Mouse (Mus musculus): ENCODE measurements around the gene Trim72. TPM values are rescaled to one million over a fixed set of nuclear protein-coding genes. Genes with fewer than 3 reads are reported as not detected.
A peak's percentile ranks its signal among the peaks of the same experiment; 100 is the strongest.
"Not testable (repeated sequence)": the region's sequence is repeated elsewhere in the genome, so short reads cannot be mapped to it uniquely, and the experiment has no call there.

The Trim72 gene
- total and polyA plus RNA-seq, 2 experiments from 2014 or later, result 0.77 TPM; not detected in 1

DNA sequence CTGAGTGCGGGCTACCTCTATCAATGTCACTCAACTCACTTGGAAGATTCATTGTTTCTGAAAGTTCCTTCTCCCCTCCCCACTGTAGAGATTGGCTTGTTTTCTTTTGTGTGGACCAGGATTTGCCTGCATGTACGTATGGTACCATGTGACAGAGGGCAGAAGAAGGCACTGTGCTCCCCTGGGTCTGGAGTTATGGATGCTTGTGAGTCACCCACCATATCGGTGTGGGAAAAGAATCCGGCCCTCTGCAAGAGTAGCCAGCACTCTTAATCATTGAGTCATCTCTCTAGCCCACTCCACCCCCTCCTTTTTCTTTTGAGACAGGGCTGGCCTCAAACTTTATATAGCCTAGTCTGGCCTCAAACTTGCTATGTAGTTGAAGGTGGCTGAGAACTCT lies 21.2 kb downstream of the Trim72 start:
- H3K4me2 ChIP-seq (ENCODE audit: low read depth, low read length, poor library complexity, severe bottlenecking), result no peak overlapping the region
- H3K36me3 ChIP-seq (ENCODE audit: insufficient read depth, low read length), result no peaks in the 10 kb centered on the region
- H3K9ac ChIP-seq (replicated peaks; ENCODE audit: low read length, poor library complexity, severe bottlenecking), result no peak overlapping the region
- ATAC-seq (ENCODE audit: low FRiP score) (no peak), DNase-seq (ENCODE audit: low spot score) (no peak)
- no peaks in the 10 kb centered on the region for H3K27me3 ChIP-seq (ENCODE audit: insufficient read depth, low read length)
- H3K27ac ChIP-seq (ENCODE audit: low read depth, low read length), result no peak overlapping the region
- 84% methylated on average over 4 of the region's 4 CpGs for WGBS
- H3K4me3 ChIP-seq (ENCODE audit: low read depth, low read length), result no peak overlapping the region
- no peaks in the 10 kb centered on the region for H3K4me1 ChIP-seq (ENCODE audit: insufficient read depth, low read length)
- TF ChIP-seq CTCF (IDR thresholded peaks at IDR 0.05), result no peak
- H3K9me3 ChIP-seq (ENCODE audit: low read length), result no peaks in the 10 kb centered on the region

DNA sequence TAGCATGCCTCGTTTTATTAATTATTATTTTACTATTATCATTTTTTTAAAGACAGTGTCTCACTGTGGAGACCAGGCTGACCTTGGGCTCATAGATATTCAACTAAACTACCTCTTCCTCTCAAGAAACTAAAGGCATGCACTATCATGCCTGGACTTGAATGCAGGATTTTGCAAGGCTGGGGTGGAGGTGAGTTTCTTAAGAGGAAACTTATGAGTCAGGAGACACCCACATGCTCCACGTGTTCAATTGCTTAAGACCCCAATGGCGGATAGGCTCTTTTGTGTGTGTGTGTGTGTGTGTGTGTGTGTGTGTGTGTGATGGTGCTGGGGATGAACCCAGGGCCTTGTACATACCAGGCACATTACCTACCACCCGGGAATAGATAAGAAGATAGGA lies 21.6 kb downstream of the Trim72 start:
- no peak overlapping the region for H3K9ac ChIP-seq (replicated peaks; ENCODE audit: low read length, poor library complexity, severe bottlenecking)

DNA sequence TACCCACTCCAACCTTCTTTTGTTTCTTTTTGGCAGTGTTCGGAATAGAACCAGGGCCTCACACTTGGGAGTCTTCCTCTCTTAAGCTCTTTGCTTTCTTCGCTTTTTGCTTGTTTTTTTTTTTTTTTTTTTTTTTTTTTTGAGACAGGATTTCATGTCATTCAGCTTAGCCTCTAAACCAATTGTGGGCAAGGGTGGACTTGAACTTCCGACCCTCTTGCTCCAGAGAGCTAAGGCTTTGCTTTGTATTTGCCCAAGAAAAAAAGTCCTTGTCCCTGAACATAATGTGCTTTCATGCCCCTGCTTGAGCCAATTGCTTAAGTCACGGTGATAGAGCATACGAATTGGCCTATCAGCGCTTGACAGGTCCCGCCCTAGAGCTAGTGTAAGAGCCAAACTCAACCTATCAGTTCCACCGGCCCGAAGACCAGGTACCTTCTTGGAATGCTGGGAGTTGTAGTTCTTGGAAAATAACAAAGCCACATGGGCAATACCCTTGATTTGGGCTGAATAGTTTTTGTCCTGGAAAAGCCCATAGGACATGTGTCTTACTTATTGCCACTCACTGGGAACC lies 27.7 kb downstream of the Trim72 start:
- Histone ChIP-seq H3K36me3 (ENCODE audit: insufficient read depth, low read length) (no peaks in the 10 kb centered on the region), H3K27ac (ENCODE audit: low read depth, low read length) (no peak overlapping the region), H3K9me3 (ENCODE audit: low read length) (no peaks in the 10 kb centered on the region), H3K9ac (replicated peaks; ENCODE audit: low read length, poor library complexity, severe bottlenecking) (no peak overlapping the region), H3K4me3 (ENCODE audit: low read depth, low read length) (no peak overlapping the region), H3K4me2 (ENCODE audit: low read depth, low read length, poor library complexity, severe bottlenecking) (no peak overlapping the region), H3K4me1 (ENCODE audit: insufficient read depth, low read length) (no peaks in the 10 kb centered on the region), H3K27me3 (ENCODE audit: insufficient read depth, low read length) (no peaks in the 10 kb centered on the region)
- peak; percentile 73 for DNase-seq (ENCODE audit: low spot score)
- 28% methylated on average over 9 of the region's 9 CpGs for WGBS
- TF ChIP-seq CTCF (IDR thresholded peaks at IDR 0.05), result no peak
- no peak for ATAC-seq (ENCODE audit: low FRiP score)

More for the DNA sequence above, 21.6 kb downstream of the Trim72 start:
- no peaks in the 10 kb centered on the region for H3K9me3 ChIP-seq (ENCODE audit: low read length)
- TF ChIP-seq CTCF (IDR thresholded peaks at IDR 0.05), result no peak
- no peak overlapping the region for H3K27ac ChIP-seq (ENCODE audit: low read depth, low read length)
- H3K4me1 ChIP-seq (ENCODE audit: insufficient read depth, low read length), result no peaks in the 10 kb centered on the region
- H3K4me2 ChIP-seq (ENCODE audit: low read depth, low read length, poor library complexity, severe bottlenecking), result no peak overlapping the region
- H3K4me3 ChIP-seq (ENCODE audit: low read depth, low read length), result no peak overlapping the region
- WGBS, result 79% methylated on average over 4 of the region's 4 CpGs
- DNase-seq (ENCODE audit: low spot score) (no peak), ATAC-seq (ENCODE audit: low FRiP score) (no peak)
- H3K27me3 ChIP-seq (ENCODE audit: insufficient read depth, low read length), result no peaks in the 10 kb centered on the region
- no peaks in the 10 kb centered on the region for H3K36me3 ChIP-seq (ENCODE audit: insufficient read depth, low read length)

DNA sequence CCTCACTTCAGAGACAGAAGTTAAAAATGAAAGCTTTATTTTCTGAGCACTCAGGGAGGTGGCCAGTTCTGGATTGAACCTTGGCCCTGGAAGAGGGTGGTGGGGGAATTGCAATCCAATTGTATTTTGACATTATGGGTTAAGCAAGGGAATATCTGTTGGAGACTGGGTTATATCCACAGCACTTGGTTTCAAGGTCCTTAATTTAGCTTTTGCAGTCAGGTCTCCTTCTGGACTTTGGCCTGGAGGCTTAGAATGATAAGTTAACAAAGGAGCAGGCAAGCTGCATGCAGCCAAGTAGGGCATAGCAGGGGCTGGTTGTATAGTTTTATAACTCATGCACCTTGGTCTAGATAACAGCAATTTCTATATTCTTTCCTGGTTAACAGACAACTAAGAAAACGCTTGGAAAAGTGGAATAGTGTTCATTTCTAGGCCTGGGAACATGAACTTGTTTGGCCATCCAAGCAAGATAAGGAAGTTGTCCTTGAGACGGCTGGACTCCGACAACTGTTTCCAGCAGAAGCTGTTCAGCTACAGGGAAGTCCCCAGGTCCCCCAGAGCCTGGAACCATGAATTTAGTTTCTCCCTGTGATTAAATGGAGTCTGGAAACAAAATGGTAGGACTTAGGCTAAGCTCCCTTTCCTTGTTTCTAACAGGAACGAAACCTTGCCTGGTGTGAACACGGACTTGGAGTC lies 28.7 kb downstream of the Trim72 start:
- 93% methylated on average over 5 of the region's 5 CpGs for WGBS
- TF ChIP-seq CTCF (IDR thresholded peaks at IDR 0.05), result no peak
- ATAC-seq (ENCODE audit: low FRiP score), result no peak

DNA sequence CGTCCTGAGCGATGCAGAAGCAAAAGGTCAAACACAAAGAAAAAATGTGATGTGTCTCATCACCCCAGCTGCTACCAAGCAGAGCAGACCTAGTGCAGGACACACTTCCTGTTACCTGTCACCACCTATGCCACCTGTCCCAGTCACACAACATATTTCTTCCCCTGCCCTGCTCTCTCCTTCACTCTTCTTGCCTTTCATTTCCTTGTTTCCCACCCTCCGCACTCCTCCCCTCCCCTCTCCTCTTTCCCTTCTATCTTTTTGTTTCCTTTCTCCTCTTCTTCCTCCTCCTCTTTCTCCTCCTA lies 29.2 kb downstream of the Trim72 start:
- no peak for DNase-seq (ENCODE audit: low spot score)
- 89% methylated on average over 3 of the region's 3 CpGs for WGBS
- TF ChIP-seq CTCF (IDR thresholded peaks at IDR 0.05), result no peak
- no peak overlapping the region for H3K4me3 ChIP-seq (ENCODE audit: low read depth, low read length)
- ATAC-seq (ENCODE audit: low FRiP score), result no peak
- H3K9me3 ChIP-seq (ENCODE audit: low read length), result no peaks in the 10 kb centered on the region
- no peaks in the 10 kb centered on the region for H3K4me1 ChIP-seq (ENCODE audit: insufficient read depth, low read length)
- no peaks in the 10 kb centered on the region for H3K36me3 ChIP-seq (ENCODE audit: insufficient read depth, low read length)
- H3K27ac ChIP-seq (ENCODE audit: low read depth, low read length), result no peak overlapping the region
- no peak overlapping the region for H3K9ac ChIP-seq (replicated peaks; ENCODE audit: low read length, poor library complexity, severe bottlenecking)
- no peak overlapping the region for H3K4me2 ChIP-seq (ENCODE audit: low read depth, low read length, poor library complexity, severe bottlenecking)
- H3K27me3 ChIP-seq (ENCODE audit: insufficient read depth, low read length), result no peaks in the 10 kb centered on the region

More for the DNA sequence above, 28.7 kb downstream of the Trim72 start:
- DNase-seq (ENCODE audit: low spot score), result no peak
- Histone ChIP-seq H3K27me3 (ENCODE audit: insufficient read depth, low read length) (no peaks in the 10 kb centered on the region), H3K9me3 (ENCODE audit: low read length) (no peaks in the 10 kb centered on the region), H3K36me3 (ENCODE audit: insufficient read depth, low read length) (no peaks in the 10 kb centered on the region), H3K4me1 (ENCODE audit: insufficient read depth, low read length) (no peaks in the 10 kb centered on the region), H3K4me3 (ENCODE audit: low read depth, low read length) (no peak overlapping the region), H3K4me2 (ENCODE audit: low read depth, low read length, poor library complexity, severe bottlenecking) (no peak overlapping the region), H3K9ac (replicated peaks; ENCODE audit: low read length, poor library complexity, severe bottlenecking) (no peak overlapping the region), H3K27ac (ENCODE audit: low read depth, low read length) (no peak overlapping the region)

DNA sequence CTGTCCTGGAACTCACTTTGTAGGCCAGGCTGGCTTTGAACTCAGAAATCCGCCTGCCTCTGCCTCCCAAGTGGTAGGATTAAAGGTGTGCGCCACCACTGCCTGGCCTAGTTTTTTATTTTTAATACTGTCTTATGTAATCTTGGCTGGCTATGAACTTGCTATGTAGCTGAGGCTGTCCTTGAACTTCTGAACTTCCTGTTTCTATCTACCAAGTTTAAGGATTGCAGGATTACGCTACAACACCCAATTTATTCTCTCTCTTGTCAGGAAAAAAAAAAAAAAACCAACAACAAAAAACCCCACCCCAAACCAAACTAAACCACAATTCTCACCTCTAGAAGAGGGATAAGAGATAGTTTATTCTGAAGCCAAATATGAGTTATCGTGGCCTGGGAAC lies 29.9 kb downstream of the Trim72 start:
- Histone ChIP-seq H3K9me3 (ENCODE audit: low read length) (no peaks in the 10 kb centered on the region), H3K36me3 (ENCODE audit: insufficient read depth, low read length) (no peaks in the 10 kb centered on the region), H3K4me3 (ENCODE audit: low read depth, low read length) (no peak overlapping the region), H3K4me1 (ENCODE audit: insufficient read depth, low read length) (no peaks in the 10 kb centered on the region), H3K9ac (replicated peaks; ENCODE audit: low read length, poor library complexity, severe bottlenecking) (no peak overlapping the region), H3K27me3 (ENCODE audit: insufficient read depth, low read length) (no peaks in the 10 kb centered on the region), H3K27ac (ENCODE audit: low read depth, low read length) (no peak overlapping the region), H3K4me2 (ENCODE audit: low read depth, low read length, poor library complexity, severe bottlenecking) (no peak overlapping the region)
- TF ChIP-seq CTCF (IDR thresholded peaks at IDR 0.05), result no peak
- DNase-seq (ENCODE audit: low spot score) (no peak), ATAC-seq (ENCODE audit: low FRiP score) (no peak)
- WGBS, result 94% methylated on average over 4 of the region's 4 CpGs

DNA sequence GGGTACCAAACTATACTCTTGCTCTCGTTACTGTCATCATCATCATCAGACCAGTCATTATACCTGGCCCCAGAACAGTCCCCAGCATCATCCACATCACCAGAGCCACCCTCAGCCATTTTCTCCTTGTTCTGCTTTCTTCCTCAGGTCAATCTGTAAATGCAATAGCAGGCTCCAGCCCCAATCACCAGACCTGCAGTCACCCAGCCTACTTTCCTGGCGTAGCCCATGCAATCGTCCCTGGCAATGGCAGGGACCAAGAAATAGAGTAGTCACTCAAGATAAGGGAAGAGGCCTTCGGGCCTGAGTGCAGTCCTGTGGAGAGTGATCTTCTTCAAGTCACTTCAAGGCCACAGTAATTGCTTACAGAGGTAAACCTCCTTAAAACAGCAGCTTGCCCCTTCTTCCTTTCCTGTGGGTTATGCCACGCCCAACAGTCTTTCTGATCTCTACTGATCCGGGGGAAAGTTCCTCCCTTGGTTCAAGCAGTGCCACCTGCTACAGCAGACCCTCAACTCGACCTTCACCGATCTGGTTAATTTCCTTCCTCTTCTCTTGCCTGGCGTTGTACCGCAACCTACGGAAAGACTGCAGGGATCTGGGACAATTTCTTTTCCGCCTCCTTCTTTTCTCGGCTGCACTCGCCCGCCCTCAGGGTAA lies 38.5 kb downstream of the Trim72 start:
- ATAC-seq (ENCODE audit: low FRiP score); H3K9me3 ChIP-seq (ENCODE audit: low read length); H3K36me3 ChIP-seq (ENCODE audit: insufficient read depth, low read length); H3K27me3 ChIP-seq (ENCODE audit: insufficient read depth, low read length); H3K9ac ChIP-seq (replicated peaks; ENCODE audit: low read length, poor library complexity, severe bottlenecking); DNase-seq (ENCODE audit: low spot score); H3K4me1 ChIP-seq (ENCODE audit: insufficient read depth, low read length); H3K4me3 ChIP-seq (ENCODE audit: low read depth, low read length); H3K27ac ChIP-seq (ENCODE audit: low read depth, low read length); H3K4me2 ChIP-seq (ENCODE audit: low read depth, low read length, poor library complexity, severe bottlenecking): not testable (repeated sequence)
- WGBS, result 85% methylated on average over 15 of the region's 15 CpGs
